Mouse (Mus musculus) thymus, postnatal 4 days (tissue): ENCODE measurements around the gene Prcd.

ENCODE experiments used
- DNase-seq: peaks from one replicate; pipeline ENCODE4 v3.0.0; 2021

Prcd gene

GRCm38 (mm10) chr11:116626299-116627071 lies 26.8 kb upstream of the Prcd start, which contains the start of gene Rhbdf2:
TSS of gene Rhbdf2 (minus strand) at chr11:116627019.
- no peak for DNase-seq

- peak; percentile 75 for DNase-seq
These were observed 26.0 kb upstream of the Prcd start for GRCm38 (mm10) chr11:116627072-116628020.

- DNase-seq, result peak; percentile 87
These were observed 24.6 kb upstream of the Prcd start for GRCm38 (mm10) chr11:116628712-116629111.

GRCm38 (mm10) chr11:116629472-116629871 lies 23.9 kb upstream of the Prcd start:
- no peak for DNase-seq

- no peak for DNase-seq
These were observed 23.0 kb upstream of the Prcd start for GRCm38 (mm10) chr11:116630171-116630965.

- DNase-seq, result no peak
These were observed 20.4 kb upstream of the Prcd start for GRCm38 (mm10) chr11:116632962-116633361.

- peak; percentile 72 for DNase-seq
These were observed 16.7 kb upstream of the Prcd start for GRCm38 (mm10) chr11:116636607-116637006.

GRCm38 (mm10) chr11:116641168-116641567 lies 12.2 kb upstream of the Prcd start:
- peak; percentile 72 for DNase-seq

- no peak for DNase-seq
These were observed 11.6 kb upstream of the Prcd start for GRCm38 (mm10) chr11:116641731-116642130.

GRCm38 (mm10) chr11:116642681-116643578 lies 10.4 kb upstream of the Prcd start:
- DNase-seq, result peak; percentile 93

GRCm38 (mm10) chr11:116643579-116644224 lies 9.6 kb upstream of the Prcd start:
- DNase-seq, result no peak

- DNase-seq, result no peak
These were observed 8.9 kb upstream of the Prcd start for GRCm38 (mm10) chr11:116644225-116645112.

GRCm38 (mm10) chr11:116645446-116646110 lies 7.8 kb upstream of the Prcd start:
- DNase-seq, result no peak

- no peak for DNase-seq
These were observed 7.2 kb upstream of the Prcd start for GRCm38 (mm10) chr11:116646136-116646535.

GRCm38 (mm10) chr11:116646771-116647170 lies 6.6 kb upstream of the Prcd start:
- no peak for DNase-seq

GRCm38 (mm10) chr11:116647340-116647991 lies 5.9 kb upstream of the Prcd start:
- DNase-seq, result no peak

- DNase-seq, result no peak
These were observed 5.0 kb upstream of the Prcd start for GRCm38 (mm10) chr11:116648213-116648921.

- no peak for DNase-seq
These were observed 4.4 kb upstream of the Prcd start for GRCm38 (mm10) chr11:116648976-116649375.
